Mouse (Mus musculus) C2C12 (cell line): ENCODE data around the gene Mme. TPM values are rescaled to one million over a fixed set of nuclear protein-coding genes. Genes with fewer than 3 reads are reported as not detected.

Experiments used
- H3K27me3 ChIP-seq: one replicate; pipeline ENCODE4 v1.6.1; 2011; ENCODE audit not compliant: control insufficient read depth, insufficient read depth, insufficient read length
- H3K36me3 ChIP-seq: one replicate; pipeline ENCODE4 v1.6.1; 2011; ENCODE audit not compliant: control insufficient read depth, insufficient read depth
- H3K4me3 ChIP-seq: one replicate; pipeline ENCODE4 v1.5.1; 2011; ENCODE audit warnings: mild to moderate bottlenecking, control low read depth; ENCODE audit not compliant: poor library complexity, insufficient read depth, severe bottlenecking
- H3K79me2 ChIP-seq: one replicate; pipeline ENCODE4 v1.6.1; 2011; ENCODE audit not compliant: control insufficient read depth, insufficient read depth
- H3K79me3 ChIP-seq: one replicate; pipeline ENCODE4 v1.6.1; 2011; ENCODE audit warnings: low read depth, control low read depth
- H3ac ChIP-seq: one replicate; pipeline ENCODE3; 2011; ENCODE audit warnings: low read depth; ENCODE audit not compliant: control insufficient read depth, insufficient read length
- CEBPB ChIP-seq: IDR thresholded peaks from one replicate; pipeline ENCODE4 v1.6.1; 2011; ENCODE audit warnings: low read depth, mild to moderate bottlenecking, control low read depth, moderate library complexity
- CTCF ChIP-seq: IDR thresholded peaks from one replicate; pipeline ENCODE4 v1.5.1; 2011; ENCODE audit not compliant: control insufficient read depth, insufficient read depth, insufficient read length
- FOSL1 ChIP-seq: IDR thresholded peaks from one replicate; pipeline ENCODE4 v1.8.0; 2011; ENCODE audit warnings: mild to moderate bottlenecking, low read length; ENCODE audit not compliant: poor library complexity, insufficient read depth, severe bottlenecking
- MAX ChIP-seq: IDR thresholded peaks from one replicate; pipeline ENCODE4 v1.6.1; 2011; ENCODE audit warnings: mild to moderate bottlenecking, control low read depth
- MYOD1 ChIP-seq: IDR thresholded peaks from one replicate; pipeline ENCODE4 v1.6.1; 2011; ENCODE audit warnings: low read depth; ENCODE audit not compliant: control insufficient read depth, insufficient read length
- MYOG ChIP-seq: IDR thresholded peaks from one replicate; pipeline ENCODE4 v1.6.1; 2011; ENCODE audit not compliant: control insufficient read depth, insufficient read length; ENCODE audit errors: extremely low read depth
- USF1 ChIP-seq: IDR thresholded peaks from one replicate; pipeline ENCODE4 v1.6.1; 2011; ENCODE audit warnings: low read depth, mild to moderate bottlenecking, control low read depth, moderate library complexity
- polyA plus RNA-seq: library from polyadenylated mRNA; unstranded; fragments of >200 nt; fragmentation: generic; extraction: Trizol; gene quantifications from one replicate; pipeline ENCODE4 v1.2.1, GENCODE M21; 2012; ENCODE audit warnings: missing spikeins

Gene Mme
- polyA plus RNA-seq, 1 experiment = not detected

DNA sequence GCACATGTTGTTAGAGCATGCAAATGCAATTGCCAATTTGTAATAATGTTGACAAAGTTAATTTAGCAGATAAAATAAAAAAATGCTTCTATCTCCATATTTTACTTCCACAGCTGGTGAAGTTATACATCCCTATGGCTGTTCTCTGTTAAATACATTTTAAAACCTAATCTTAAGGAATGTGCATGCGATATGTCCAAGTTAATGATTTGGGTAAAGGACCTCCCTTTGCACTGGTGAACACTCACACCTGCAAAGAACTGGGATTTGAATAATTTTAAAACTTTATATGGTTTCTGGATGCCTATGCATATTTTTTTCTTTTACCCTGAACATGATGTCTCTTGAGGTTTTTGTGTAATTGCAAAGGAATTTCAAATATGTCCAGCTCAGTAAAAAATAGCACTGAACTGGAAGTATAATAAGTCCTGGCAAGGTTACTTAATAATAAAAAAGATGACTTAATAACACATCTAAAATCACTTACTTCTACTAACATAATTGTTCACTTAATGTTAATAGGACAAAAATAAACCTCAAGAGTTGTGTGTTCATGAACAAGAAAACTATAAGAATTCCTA, 110.4 kb downstream of the Mme start:
- no peaks in the 10 kb centered on the region for H3K79me3 ChIP-seq
- no peaks in the 10 kb centered on the region for H3K79me2 ChIP-seq
- no peak overlapping the region for H3K4me3 ChIP-seq
- H3K27me3 ChIP-seq = no peaks in the 10 kb centered on the region
- TF ChIP-seq MAX = no peak
- TF ChIP-seq MYOG = no peak
- TF ChIP-seq MYOD1 = no peak
- no peak for TF ChIP-seq CEBPB
- TF ChIP-seq USF1 = no peak
- no peak for TF ChIP-seq CTCF
- TF ChIP-seq FOSL1 = no peak
- no peaks in the 10 kb centered on the region for H3K36me3 ChIP-seq
- no peak overlapping the region for H3ac ChIP-seq

DNA sequence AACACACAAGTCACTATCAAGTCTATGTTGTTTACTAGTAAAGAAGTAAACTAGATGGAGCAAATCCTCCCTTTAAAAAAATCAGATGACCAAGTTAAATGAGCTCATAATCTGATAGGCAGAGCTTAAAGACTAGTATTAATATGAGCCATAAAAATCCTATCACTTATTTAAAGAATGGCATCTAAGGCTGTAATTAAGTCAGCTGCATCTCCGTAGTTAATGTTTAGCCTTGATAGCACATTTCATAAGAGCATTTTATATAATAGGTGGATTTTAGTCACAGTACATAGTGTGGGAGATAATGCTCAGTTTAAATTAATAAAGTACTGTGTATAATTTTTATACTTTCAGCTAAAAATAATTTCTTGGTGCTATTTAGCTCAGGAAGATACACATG, 118.2 kb downstream of the Mme start:
- no peaks in the 10 kb centered on the region for H3K79me2 ChIP-seq
- no peak overlapping the region for H3ac ChIP-seq
- no peaks in the 10 kb centered on the region for H3K36me3 ChIP-seq
- H3K27me3 ChIP-seq = no peaks in the 10 kb centered on the region
- H3K79me3 ChIP-seq = no peaks in the 10 kb centered on the region
- H3K4me3 ChIP-seq = no peak overlapping the region
- TF ChIP-seq MYOG (no peak), USF1 (no peak), CTCF (no peak), MAX (no peak), MYOD1 (no peak), CEBPB (no peak), FOSL1 (no peak)

DNA sequence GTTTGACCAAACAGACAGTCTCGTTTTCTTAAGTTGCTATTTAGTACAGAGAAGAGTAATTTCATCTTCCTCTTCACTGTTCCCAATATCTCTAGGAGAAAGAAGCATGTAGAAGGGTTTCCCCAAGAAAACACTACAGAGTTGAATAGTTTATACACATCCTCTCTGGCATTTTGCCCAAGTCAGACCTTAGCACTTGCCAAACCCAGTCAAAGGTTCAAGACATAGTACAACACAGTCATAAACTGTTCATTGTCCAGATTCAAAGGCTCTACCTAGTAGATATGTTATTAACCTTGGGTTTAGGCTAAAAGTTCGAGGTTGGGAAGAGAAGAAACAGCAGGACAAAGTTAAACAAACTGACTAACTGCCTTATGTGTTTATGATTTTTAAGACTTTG, 143.7 kb downstream of the Mme start:
- Histone ChIP-seq H3K79me3 (no peaks in the 10 kb centered on the region), H3K79me2 (no peaks in the 10 kb centered on the region), H3ac (no peak overlapping the region), H3K27me3 (no peaks in the 10 kb centered on the region), H3K4me3 (no peak overlapping the region), H3K36me3 (no peaks in the 10 kb centered on the region)
- no peak for TF ChIP-seq CEBPB
- TF ChIP-seq CTCF = no peak
- TF ChIP-seq MYOG = no peak
- TF ChIP-seq MYOD1 = no peak
- no peak for TF ChIP-seq MAX
- no peak for TF ChIP-seq FOSL1
- no peak for TF ChIP-seq USF1

DNA sequence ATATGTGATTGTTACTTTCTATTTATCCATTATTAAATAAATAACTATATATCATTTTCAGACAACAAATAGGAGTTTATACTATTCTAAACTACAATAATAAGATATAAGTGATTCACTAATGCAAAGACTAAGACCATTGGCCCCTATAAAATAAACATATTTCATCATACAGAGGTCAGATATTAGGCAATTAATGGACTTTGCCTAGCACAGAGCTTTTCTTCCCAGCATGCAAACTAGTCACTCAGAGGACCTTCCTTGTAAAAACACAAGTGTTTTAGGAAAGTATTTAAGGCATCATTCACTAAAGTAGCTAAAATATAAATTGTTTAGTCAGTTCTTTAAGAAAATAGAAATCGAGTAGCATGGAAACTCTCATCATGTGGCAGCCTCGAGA, 149.4 kb downstream of the Mme start:
- Histone ChIP-seq H3K79me2 (no peaks in the 10 kb centered on the region), H3K79me3 (no peaks in the 10 kb centered on the region), H3K4me3 (no peak overlapping the region), H3K36me3 (no peaks in the 10 kb centered on the region), H3ac (no peak overlapping the region), H3K27me3 (no peaks in the 10 kb centered on the region)
- TF ChIP-seq MAX (no peak), CEBPB (no peak), MYOG (no peak), USF1 (no peak), CTCF (no peak)

DNA sequence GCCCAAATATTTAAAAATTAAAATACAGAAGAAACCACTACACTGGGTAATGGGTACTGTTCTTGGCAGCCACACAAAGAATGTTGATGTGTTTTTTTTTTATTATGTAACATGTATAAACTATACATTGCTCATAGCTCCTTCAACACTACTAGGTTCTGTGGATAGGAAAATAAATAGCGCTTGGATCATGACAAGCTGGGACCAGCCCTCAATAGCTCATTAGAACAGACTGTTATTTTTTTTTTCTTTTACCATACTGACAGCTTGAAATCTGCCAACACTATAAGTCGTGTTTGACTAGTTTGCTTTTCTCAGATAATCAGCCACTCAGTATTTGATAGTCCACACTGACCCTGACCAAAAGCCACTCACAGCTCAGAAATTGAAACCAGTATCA, 150.0 kb downstream of the Mme start:
- Histone ChIP-seq H3K27me3 (no peaks in the 10 kb centered on the region), H3K79me3 (no peaks in the 10 kb centered on the region), H3K36me3 (no peaks in the 10 kb centered on the region), H3K4me3 (no peak overlapping the region), H3ac (no peak overlapping the region), H3K79me2 (no peaks in the 10 kb centered on the region)
- TF ChIP-seq MYOD1 (no peak), MYOG (no peak), MAX (no peak)

DNA sequence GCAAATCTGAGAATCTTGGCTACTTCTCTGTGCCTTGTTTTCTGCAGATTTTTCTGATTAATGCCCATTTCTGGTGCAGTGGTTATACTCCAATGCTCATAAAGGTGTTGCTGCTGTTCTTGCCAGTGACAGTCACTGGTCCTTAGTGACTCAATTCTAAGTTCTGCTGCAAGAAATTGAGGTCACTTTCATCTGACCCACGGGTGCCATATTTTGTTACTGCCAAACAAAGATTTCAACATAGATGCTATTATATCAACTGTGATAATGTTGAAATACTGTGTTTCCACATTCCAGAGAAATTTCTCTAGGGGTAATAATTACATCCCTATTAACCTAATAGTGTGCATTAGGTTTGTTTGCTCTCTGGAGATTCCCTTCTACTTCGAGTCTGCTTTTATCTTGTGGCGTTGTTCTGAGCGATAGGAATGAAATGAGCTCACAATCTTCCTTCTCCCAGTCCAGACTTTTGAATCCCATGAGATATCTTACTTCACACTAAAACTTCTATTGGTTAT, 153.1 kb downstream of the Mme start:
- Histone ChIP-seq H3K27me3 (no peaks in the 10 kb centered on the region), H3K4me3 (no peak overlapping the region), H3ac (no peak overlapping the region), H3K36me3 (no peaks in the 10 kb centered on the region), H3K79me2 (no peaks in the 10 kb centered on the region), H3K79me3 (no peaks in the 10 kb centered on the region)
- TF ChIP-seq CEBPB (no peak), USF1 (no peak), MYOG (no peak), MAX (no peak), MYOD1 (no peak), FOSL1 (no peak), CTCF (no peak)
